Mouse (Mus musculus) thymus, adult 2 months (tissue): Measurements from ENCODE around the gene Rdh16f2.

Source experiments
- CTCF ChIP-seq: fragments of 200-500 bp; IDR thresholded peaks from 2 replicates; pipeline ENCODE4 v1.5.1; 2012; ENCODE audit warnings: mild to moderate bottlenecking, control low read depth, low read length, moderate library complexity, borderline replicate concordance; ENCODE audit not compliant: control insufficient read depth, poor library complexity, insufficient read depth; ENCODE audit errors: extremely low read depth
- POLR2A ChIP-seq: fragments of 200-500 bp; IDR thresholded peaks from 2 replicates; pipeline ENCODE4 v1.6.1; 2012; ENCODE audit warnings: mild to moderate bottlenecking, low read length, control low read depth, moderate library complexity; ENCODE audit not compliant: control insufficient read depth, poor library complexity, insufficient read depth; ENCODE audit errors: extremely low read depth

- TF ChIP-seq POLR2A (no peak), CTCF (no peak)
These were observed 37.2 kb upstream of the Rdh16f2 start for GRCm38 (mm10) chr10:127829121-127829520.
